Comparison of ENCODE assay signal across 13 mouse cellular contexts in genomic region chr1:155493333-155493732, GRCm38 (mm10).
"Had no signal": no experiment of that assay in that cellular context is flagged by ENCODE, and none has a peak within 500 bp of the region (broad histone marks: within the 10 kb centered on the region; RNA-seq: fewer than 3 reads in every experiment).

No protein-coding gene starts in this region.

- H3K9me3 ChIP-seq: kidney, embryonic 15.5 days; limb, embryonic 13.5 days; liver, embryonic 15.5 days; midbrain, embryonic 13.5 days; neural tube, embryonic 15.5 days had no signal

- DNase-seq: kidney, postnatal 14 days; layer of hippocampus, adult 9-11 months; layer of hippocampus, postnatal 36 days; lung, adult 2 months; lung, postnatal 36 days; spleen, adult 18-20 months; thymus, adult 2 months; thymus, postnatal 25 days had no signal

- H3K4me1 ChIP-seq: liver, embryonic 15.5 days had no signal

- H3K36me3 ChIP-seq: kidney, embryonic 15.5 days; limb, embryonic 13.5 days; liver, embryonic 15.5 days; midbrain, embryonic 13.5 days; neural tube, embryonic 15.5 days had no signal

- H3K4me3 ChIP-seq: kidney, embryonic 15.5 days; limb, embryonic 13.5 days; liver, embryonic 15.5 days; midbrain, embryonic 13.5 days; neural tube, embryonic 15.5 days had no signal

- H3K9ac ChIP-seq: kidney, embryonic 15.5 days; limb, embryonic 13.5 days; liver, embryonic 15.5 days; midbrain, embryonic 13.5 days; neural tube, embryonic 15.5 days had no signal

- H3K27ac ChIP-seq: kidney, embryonic 15.5 days; limb, embryonic 13.5 days; liver, embryonic 15.5 days; midbrain, embryonic 13.5 days; neural tube, embryonic 15.5 days had no signal

- H3K27me3 ChIP-seq: kidney, embryonic 15.5 days; limb, embryonic 13.5 days; liver, embryonic 15.5 days; midbrain, embryonic 13.5 days; neural tube, embryonic 15.5 days had no signal

- H3K4me2 ChIP-seq: kidney, embryonic 15.5 days; limb, embryonic 13.5 days; liver, embryonic 15.5 days; midbrain, embryonic 13.5 days; neural tube, embryonic 15.5 days had no signal
